Mouse (Mus musculus): ENCODE results near the gene Papola.

Papola gene

DNA sequence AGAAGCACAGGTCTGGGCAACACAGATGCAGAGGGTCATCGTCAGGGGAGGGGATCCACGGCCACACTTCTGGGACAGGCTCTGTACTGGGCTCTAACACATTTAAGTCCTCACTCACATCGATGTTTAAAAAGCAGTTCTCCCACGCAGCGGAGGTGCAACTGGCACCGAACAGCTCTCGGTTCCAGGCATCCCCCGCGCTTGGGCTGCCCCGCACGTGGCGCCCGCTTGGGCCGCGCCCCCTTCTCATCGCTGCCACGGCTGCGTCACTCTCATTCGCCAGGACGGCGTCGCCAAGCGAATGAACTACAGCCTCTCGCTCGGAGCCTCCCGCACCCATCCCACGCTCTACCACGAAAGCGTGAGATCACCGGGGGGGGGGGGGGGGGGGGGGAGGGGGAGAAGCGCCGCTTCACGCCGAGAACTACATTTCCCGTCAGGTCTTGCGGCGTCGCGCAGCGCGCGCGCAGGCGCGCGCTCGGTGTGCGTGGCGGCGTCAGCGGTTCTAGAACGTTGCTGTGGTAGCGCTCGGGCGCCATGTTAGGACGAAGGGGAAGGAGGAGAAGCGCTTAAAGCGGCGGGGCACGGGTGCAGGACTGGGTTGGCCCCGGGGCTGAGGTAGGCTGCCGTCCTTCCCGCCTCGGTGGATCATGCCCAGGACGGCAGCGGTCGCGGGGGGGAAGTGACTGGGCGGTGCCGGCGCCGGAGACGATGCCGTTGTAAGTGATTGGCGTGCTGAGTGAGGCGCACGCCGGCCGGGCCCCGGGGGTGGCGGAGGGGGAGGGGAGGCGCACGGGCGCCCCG lies at the start of gene Papola:
Papola (plus strand) TSS at position 499 of the 804 bp plus-strand sequence.
- peak; percentile 89 for DNase-seq (ENCODE audit: low spot score)

DNA sequence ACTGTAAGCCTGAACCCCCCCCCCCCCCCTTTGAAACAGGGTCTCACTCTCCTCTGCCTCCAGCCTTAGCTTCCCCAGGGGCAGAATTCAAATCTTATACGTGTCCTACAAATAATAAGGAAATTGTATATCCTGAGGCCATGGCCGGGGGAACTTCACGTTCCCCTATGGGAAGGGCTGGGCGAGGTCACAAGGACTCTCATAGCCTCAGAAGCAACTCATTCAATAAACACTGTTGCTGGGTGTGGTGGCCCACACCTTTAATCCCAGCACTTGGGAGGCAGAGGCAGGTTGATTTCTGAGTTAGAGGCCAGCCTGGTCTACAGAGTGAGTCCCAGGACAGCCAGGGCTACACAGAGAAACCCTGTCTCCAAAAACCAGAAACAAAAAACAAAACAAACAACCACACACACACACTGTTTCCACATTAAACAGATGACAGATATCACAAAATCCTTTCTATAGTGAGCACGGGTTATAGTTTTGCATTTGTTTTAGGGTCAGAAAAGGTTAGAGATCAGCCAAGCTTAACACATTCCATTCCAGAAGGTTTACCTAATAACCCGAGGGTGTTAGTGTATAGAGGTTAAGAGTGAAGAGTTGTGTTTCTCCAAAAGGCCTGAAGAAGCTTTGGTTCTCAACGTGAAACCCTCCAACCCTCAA lies 49.1 kb upstream of the Papola start:
- no peak for DNase-seq (ENCODE audit: low spot score)

DNA sequence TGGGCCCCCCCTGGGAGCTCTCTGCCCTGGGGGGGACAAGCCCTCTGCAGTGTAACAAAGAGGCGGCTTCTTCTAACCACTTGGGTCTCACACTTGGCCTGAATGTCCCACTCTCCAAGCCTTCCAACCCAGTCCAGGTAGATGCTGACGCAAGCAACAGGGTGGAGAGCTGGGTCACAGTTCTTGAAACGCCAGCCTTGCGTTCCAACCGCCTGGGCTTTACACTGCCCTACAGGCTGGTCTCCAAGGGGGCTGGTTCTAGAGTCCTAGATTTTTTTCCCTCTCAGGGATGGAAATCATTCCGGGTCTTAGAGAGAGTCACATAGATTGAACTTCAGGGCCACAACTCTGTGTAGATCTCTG lies 48.6 kb upstream of the Papola start:
- DNase-seq (ENCODE audit: low spot score): no peak

DNA sequence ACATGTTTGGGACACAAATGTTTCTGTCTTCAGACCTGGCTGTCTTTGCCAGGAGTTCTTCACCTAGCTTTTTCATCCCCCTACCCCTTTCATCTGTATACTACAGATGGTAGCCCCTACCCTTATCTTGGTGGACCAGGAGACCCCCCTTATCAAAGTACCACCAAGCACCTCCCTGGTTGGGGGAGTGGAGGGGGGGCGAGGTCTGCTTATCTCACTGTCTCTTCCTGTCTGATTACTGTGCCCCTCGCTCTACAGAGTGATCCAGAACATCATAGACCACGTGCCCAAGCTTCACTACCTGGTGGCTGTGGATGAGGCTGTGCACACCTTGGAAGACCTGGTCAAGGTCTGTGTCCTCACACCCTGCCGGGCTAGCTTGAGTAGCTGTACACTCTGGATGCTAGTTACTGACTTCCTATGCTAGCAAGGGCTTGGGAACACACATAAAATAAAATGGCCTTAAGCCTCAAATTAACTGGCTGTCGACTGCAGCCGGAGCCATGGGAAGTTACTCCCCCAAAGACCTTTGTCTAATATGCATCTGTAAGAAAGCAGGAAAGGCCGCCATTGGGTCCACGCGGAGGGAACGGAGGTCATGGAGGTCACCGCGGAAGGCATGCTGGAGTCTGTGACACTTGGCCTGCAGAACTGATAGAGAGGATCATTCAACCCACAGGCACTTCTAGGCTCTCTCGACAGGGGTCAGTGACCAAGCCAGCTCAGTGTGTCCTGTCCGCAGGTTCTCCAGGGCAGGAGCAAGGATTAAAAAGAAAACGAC lies 46.0 kb upstream of the Papola start:
- DNase-seq (ENCODE audit: low spot score): no peak

DNA sequence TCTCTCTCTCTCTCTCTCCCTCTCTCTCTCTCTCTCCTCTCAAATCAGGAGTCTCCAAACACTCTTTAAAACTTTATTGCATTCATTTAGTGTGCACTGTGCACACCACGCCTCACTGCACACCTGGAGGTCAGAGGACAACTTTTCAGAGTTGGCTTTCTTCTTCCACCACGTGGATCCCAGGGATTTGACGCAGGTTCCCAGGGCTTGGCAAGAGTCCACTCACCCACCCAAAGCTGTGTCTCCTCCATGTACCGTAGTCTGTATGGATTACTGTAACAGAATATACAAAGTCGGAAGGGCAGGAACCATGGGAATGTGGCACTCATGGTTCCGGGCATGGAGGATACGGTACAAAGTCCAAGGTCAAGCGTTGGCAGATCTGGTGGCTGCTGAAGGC lies 44.8 kb upstream of the Papola start:
- DNase-seq (ENCODE audit: low spot score): no peak

DNA sequence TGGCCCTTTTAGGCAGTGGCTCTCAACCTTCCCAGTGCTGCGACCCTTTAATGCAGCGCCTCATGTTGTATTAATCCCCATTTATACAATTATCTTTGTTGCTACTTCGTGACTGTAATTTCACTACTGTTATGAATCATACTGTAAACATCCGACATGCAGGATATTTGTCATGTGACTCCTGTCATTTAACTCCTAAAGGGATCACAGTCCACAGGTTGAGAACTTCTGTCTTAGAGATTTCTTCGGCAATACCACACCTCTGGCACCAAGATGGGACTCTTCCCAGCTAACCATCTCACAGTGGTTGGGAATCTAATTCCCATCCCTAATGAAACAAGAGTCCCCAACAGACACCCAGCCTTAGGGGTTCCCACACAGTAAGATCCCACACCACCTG lies 36.4 kb upstream of the Papola start:
- no peak for DNase-seq (ENCODE audit: low spot score)

DNA sequence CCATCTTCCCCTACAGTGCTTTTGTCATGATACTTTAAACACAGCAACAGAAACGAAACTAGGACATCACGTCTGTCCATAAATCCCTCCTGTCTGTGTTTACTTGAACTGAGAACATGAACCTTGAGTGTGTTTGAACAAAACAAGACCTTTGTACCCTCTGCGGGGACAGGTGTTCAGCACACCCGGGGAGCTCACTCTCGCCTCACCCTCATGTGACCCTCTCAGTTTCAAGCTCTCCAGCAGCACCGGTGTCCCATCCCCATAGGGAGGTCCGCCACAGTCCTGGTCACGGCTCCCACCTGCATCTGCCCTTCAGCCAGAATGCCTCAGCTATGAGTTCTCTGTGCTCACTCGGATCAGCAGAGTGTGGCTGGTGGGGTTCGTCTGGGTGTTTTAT lies 30.7 kb upstream of the Papola start:
- DNase-seq (ENCODE audit: low spot score): no peak

DNA sequence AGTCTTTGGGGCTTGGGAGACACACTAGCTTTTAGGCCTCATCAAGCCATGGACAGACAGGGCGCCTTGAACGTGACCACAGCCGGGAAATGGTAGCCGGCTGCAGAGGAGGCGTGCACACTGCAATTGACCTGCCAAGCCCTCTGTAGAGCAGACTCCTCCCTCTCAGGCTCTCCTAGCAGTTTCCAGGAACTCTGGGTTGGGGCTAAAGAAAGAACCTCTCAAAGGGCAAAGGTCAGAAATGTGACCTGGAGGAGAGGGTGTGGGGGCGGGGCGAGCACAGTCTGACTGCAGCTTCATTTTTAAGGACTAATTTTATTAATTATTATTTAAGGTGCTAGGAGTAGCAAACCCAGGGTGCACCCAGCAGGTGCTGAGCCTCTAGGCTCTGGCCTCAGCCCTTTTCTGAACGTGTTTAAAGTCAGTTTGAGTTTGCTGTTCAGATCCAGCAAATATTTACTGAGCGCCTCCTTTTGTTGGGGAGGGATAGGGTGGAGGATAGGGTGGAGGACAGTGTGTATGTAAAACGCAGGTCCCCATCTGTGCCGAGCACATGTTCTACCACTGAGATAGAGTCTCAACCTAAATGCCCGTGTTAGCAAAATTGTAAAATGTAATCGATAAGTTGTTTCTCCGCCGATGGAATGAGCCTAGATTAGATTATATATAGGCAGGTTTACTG lies 26.5 kb upstream of the Papola start:
- DNase-seq (ENCODE audit: low spot score): peak; percentile 18

DNA sequence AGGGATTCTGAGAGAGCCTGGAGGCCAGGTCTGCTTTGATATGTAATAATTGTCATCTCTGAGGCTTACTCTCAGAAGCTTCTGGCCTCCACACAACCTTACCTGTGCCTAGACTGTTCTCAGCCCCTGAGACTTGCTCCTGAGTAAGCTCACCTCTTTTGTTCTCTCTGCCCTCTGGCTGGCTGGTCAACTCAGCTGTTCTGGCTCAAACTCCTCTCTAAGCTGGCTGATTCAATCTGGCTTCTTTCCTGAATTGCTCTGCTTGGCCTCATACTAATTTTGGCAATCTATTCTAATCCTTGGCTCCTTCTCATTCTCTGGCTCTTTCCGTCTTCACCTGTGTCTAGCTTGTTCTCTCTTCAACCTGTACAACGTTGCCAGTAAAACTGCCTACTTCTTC lies 25.6 kb upstream of the Papola start:
- DNase-seq (ENCODE audit: low spot score): peak; percentile 31

DNA sequence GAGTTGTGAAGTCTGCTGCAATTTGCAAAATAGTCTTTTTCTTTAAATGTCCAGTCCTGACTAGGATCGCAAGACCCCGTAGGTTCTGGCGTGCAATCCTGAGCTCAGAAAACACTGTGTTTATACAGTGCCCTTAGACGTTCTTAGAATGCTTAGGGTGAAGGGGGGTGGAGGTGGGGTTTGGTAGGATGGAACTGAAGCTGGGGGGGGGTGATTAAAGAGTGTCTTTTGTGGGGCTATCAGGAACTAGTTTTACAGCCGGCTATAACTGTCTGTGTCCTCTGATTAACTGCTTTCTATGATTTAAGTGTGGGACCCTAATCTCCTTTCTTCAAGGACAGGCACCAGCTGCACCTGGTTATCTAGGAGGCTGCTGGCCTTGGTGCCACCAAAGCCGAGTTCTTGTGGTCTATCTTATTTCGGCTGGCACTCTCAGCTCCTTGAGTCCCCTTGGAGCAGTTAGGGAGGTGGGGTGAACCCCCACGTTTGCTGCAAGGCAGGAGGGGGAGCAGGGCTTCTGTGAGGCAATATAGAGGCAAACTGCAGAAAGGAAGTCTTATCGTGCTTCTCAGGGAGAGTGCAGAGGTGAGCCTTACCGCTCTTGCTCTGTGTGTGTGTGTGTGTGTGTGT lies 24.5 kb upstream of the Papola start:
- no peak for DNase-seq (ENCODE audit: low spot score)

DNA sequence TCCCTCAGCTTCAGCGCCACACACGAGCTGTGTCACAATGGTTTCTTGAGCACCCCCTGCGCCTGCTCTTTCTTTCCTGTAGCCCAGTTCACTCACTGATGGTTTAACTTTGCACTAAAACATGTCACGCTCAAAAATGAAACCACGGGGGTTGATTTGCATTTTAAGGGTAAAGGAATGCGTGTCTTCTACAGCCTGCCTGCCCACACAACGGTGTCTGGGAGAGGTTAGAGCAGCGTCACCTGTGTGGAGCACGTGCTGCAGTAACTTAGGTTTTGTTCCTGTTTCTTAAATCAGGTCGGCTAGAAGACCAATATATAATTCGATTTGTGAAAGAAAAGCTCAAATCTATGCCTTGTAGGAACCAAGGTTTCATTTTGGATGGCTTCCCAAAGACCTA lies 23.3 kb upstream of the Papola start:
- DNase-seq (ENCODE audit: low spot score): no peak

DNA sequence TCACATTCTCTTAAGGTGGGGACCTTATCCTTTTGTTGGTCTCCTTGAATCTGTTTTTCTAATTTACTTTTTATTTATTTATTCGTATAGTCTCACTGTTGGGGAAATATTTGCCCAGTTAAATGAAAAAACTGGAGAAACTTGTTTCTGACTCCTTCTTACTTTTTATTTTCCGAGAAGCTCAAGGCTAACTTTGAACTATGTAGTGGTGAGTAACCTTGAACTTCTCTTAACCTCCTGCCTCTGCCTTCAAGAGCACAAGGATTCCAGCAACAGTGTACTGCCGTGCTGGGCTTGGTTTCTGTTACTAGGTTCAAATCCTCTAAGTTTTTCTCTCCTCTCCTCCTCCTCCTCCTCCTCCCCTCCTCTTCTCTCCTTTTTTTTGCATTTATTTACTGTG lies 22.9 kb upstream of the Papola start:
- DNase-seq (ENCODE audit: low spot score): no peak

DNA sequence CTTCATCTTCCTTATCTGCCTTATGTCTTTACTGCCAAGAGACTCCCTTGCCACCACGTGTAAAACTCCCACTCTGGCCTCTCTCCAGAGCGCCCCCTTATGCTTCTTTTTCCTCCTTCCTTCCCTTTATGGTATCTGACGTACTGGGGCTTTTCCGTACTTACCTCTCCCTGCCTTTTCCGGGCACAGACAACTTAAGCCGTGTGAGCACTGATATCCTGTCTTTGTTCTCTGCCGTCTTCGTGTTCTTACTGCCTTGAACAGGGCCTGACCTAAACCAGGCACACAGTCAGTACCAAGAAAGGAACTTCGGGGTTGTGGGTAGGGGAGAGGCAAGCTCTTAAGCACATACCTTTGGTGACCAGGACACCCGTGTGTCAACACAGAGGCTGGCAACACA lies 14.8 kb upstream of the Papola start:
- no peak for DNase-seq (ENCODE audit: low spot score)

DNA sequence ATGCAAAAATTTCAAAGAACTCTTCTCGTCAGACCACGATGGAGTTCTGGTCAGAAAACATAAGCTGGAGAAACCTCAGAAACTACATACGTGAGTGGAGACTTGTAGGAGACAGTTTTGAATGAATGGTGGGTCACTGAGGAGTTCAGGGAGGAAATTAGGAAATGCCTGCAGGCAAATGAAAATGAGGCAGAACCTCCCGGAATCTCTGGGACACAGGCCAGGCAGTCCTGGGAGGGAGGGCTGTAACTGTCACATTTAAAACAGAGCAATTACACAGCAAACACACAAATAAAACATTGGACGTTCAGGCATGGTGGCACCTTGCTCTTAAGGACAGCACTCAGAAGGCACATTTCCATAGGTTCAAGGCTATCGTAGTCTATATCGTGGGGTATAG lies 9.6 kb upstream of the Papola start:
- peak; percentile 82 for DNase-seq (ENCODE audit: low spot score)

DNA sequence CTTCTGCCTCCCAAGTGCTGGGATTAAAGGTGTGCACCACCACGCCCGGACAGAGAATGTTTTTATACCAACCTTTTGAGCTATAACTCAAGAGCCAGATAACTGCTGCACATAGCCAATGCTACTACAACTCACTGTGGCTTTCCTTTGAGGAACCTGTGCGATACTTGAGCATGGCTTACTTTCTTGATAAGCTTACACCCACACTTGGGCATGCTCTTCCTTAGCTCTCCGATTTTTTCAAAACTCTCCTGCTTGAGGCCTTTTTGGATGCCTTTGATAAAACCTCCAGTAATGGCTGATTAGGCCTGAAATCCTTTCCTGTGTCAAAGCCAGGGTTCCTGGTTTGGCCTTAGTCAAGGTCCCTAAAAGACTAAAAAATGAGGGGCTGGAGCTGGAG lies 6.8 kb upstream of the Papola start:
- no peak for DNase-seq (ENCODE audit: low spot score)

DNA sequence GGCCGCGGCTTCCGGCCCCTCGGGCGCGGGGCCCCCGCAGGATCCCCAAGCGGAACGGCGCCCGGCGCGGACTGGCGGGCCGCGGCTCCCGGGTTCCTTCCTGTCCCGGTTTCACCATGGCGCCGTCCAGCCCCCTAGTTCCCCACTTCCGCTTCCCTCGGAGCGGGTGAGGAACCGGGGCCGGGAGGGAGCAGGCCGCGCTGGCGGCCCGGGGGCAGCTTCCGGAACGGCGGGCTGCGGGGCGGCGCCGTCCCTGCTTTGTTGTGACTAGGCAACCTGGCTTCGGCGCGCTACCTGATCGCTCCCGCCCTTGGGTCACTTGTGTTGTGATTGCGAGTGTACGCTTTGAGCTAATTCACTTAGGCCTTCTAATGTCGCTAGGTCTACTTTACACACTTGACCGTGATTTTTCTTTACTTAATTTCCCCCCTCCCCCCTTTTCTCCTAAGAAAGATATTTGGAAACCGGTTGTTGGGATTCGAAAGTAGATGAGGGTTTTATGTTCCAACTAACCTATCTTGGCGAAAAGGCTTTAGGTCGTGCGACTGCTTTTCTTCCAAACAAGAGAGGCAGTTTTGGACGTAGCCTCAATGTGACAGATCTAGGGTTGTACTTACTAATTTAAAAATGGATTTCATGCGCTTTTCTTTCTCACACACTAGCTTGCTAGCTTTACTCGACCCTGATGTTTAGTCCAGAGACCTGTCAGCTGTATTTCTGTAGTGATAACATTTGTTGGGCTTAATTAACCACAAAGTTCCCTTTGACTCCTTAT lies 693 bp downstream of the Papola start:
- peak; percentile 62 for DNase-seq (ENCODE audit: low spot score)

DNA sequence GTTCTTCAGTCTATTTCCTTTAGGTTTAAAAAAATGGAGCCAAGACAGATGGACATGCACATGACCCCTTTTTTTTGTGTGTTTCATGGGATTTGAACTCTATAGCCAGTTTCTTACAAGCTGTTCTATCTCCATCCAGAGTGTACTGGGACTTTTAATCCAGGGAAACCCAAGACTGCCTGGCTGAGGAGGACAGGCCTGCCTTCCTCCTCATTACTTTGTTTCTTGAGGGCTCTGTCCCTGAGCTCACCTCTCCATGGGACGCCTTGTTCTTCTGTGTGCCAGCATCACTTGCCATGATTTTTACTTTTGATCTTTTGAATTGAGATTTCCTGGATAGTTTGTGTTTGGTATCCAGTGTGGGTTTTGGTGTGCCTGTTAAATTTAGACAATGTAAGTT lies 1.6 kb downstream of the Papola start:
- no peak for DNase-seq (ENCODE audit: low spot score)

DNA sequence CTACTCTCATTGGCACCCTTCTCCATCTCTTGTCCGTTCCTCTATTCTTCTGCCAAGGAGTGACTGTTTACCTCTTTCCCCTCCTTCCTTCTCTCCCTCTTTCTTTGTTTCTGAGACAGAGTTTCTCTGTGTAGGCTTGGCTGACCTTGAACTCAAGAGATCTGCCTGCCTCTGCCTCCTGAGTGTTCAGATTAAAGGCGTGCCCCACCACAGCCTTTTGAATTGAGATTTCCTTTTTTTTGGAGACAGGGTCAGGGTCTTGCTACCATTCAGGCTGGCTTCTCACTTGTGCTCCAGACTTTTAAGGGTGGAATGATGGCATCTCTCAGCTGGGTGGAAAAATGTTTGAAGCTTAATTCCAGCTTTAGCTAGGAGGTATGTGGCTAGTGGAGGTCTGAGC lies 3.1 kb downstream of the Papola start:
- DNase-seq (ENCODE audit: low spot score): no peak

DNA sequence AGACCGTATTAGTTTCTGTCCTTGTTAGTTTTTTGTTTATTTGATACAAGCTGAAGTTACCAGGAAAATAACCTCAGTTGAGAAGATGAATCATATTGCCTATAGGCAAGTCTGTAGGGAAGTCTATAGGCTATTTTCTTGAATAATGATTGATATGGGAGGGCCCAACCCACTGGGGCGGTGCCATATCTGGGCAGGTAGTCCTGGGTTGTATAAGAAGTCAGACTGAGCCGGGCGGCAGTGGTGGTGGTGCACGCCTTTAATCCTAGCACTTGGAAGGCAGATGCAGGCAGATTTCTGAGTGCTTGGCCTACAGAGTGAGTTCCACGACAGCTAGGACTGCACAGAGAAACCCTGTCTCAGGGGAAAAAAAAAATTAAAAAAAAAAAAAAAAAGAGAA lies 5.4 kb downstream of the Papola start:
- DNase-seq (ENCODE audit: low spot score): no peak

DNA sequence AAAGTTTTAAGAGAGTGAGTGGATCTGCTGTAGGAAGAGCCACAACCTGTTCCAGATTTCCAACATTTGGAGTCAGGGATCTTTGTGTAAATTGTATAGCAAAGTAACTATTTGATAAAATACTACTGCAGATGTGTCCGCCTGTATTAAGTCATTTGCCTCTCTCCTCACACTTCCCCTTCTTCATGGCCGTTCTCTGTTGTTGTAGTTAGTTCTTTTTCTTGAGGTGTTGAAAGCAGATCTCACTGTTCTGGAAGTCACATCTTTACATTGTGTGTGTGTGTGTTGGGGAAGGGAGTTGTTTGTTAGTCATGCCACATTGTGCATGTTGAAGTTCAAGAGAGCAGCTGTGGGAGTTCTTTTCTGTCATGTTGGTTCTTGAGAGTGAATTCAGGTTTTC lies 10.4 kb downstream of the Papola start:
- no peak for DNase-seq (ENCODE audit: low spot score)

DNA sequence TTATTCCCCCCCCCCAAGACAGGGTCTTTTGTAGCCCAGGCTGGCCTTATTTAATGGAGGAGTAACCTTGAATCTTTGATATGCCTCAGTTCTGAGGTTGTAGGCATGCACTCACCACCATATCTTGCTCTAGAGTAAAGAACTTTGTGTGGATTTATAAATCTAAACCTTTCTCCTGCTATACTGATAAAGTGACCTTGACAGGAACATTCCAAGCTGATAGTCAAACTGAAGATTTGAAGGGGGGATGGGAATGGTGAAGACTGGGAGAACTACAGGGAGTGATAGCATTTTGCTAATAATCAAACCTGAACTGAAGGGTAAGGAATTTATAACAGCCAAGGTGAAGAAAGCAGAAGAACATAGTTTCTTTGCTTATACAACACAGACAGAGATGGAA lies 13.5 kb downstream of the Papola start:
- no peak for DNase-seq (ENCODE audit: low spot score)
